Mouse (Mus musculus): ENCODE results near the gene Insr. TPM values are rescaled to one million over a fixed set of nuclear protein-coding genes. Genes with fewer than 3 reads are reported as not detected.

The Insr gene
- polyA plus RNA-seq, 1 experiment from 2014 or later = 39.4 TPM

GRCm38 (mm10) chr8:3284656-3285055 is 5.2 kb upstream of the Insr start:
- Histone ChIP-seq H3K4me3 (ENCODE audit: low read depth, low read length) (no peak overlapping the region), H3K4me1 (ENCODE audit: insufficient read depth) (peaks cover 5% of the 10 kb centered on the region; the same call in 1 of the 2 replicates), H3K36me3 (ENCODE audit: insufficient read depth) (no peaks in the 10 kb centered on the region), H3K27ac (ENCODE audit: low read depth) (no peak overlapping the region), H3K27me3 (ENCODE audit: insufficient read depth, low read length) (no peaks in the 10 kb centered on the region), H3K4me2 (no peak overlapping the region), H3K9ac (no peak overlapping the region), H3K9me3 (ENCODE audit: low read depth, low read length) (no peaks in the 10 kb centered on the region)
- no peak for TF ChIP-seq CTCF (IDR thresholded peaks at IDR 0.05; ENCODE audit: low read depth)
- 49% methylated on average over 4 of the region's 4 CpGs for WGBS
- ATAC-seq (ENCODE audit: insufficient read depth) (no peak), DNase-seq (no peak)

GRCm38 (mm10) chr8:3281296-3281695 is 1.9 kb upstream of the Insr start:
- ATAC-seq (ENCODE audit: insufficient read depth) = no peak
- no peak overlapping the region for H3K27ac ChIP-seq (ENCODE audit: low read depth)
- no peaks in the 10 kb centered on the region for H3K27me3 ChIP-seq (ENCODE audit: insufficient read depth, low read length)
- H3K9me3 ChIP-seq (ENCODE audit: low read depth, low read length) = no peaks in the 10 kb centered on the region
- no peak for DNase-seq
- H3K4me2 ChIP-seq = no peak overlapping the region
- no peak overlapping the region for H3K4me3 ChIP-seq (ENCODE audit: low read depth, low read length)
- TF ChIP-seq CTCF (IDR thresholded peaks at IDR 0.05; ENCODE audit: low read depth) = no peak
- peaks cover 5% of the 10 kb centered on the region; the same call in 1 of the 2 replicates for H3K4me1 ChIP-seq (ENCODE audit: insufficient read depth)
- WGBS = 84% methylated on average over 3 of the region's 3 CpGs
- H3K36me3 ChIP-seq (ENCODE audit: insufficient read depth) = no peaks in the 10 kb centered on the region
- no peak overlapping the region for H3K9ac ChIP-seq

- no peak for ATAC-seq (ENCODE audit: insufficient read depth)
- Histone ChIP-seq H3K4me2 (peak overlapping the region; percentile 75), H3K36me3 (ENCODE audit: insufficient read depth) (no peaks in the 10 kb centered on the region), H3K4me1 (ENCODE audit: insufficient read depth) (peaks cover 5% of the 10 kb centered on the region; the same call in 1 of the 2 replicates), H3K27me3 (ENCODE audit: insufficient read depth, low read length) (no peaks in the 10 kb centered on the region), H3K9me3 (ENCODE audit: low read depth, low read length) (no peaks in the 10 kb centered on the region), H3K9ac (no peak overlapping the region), H3K4me3 (ENCODE audit: low read depth, low read length) (peak overlapping the region; percentile 89; the same call in 1 of the 2 replicates), H3K27ac (ENCODE audit: low read depth) (no peak overlapping the region)
- DNase-seq = peak; percentile 39
- 30% methylated on average over 11 of the region's 11 CpGs for WGBS
- peak; percentile 24 for TF ChIP-seq CTCF (IDR thresholded peaks at IDR 0.05; ENCODE audit: low read depth)
Measured at GRCm38 (mm10) chr8:3280266-3280910, 971 bp upstream of the Insr start.

GRCm38 (mm10) chr8:3279721-3280077 is 282 bp upstream of the Insr start:
- Histone ChIP-seq H3K27me3 (ENCODE audit: insufficient read depth, low read length) (no peaks in the 10 kb centered on the region), H3K4me3 (ENCODE audit: low read depth, low read length) (peak overlapping the region; percentile 89), H3K9ac (peak overlapping the region; percentile 47), H3K9me3 (ENCODE audit: low read depth, low read length) (no peaks in the 10 kb centered on the region), H3K4me1 (ENCODE audit: insufficient read depth) (peaks cover 5% of the 10 kb centered on the region; the same call in 1 of the 2 replicates), H3K27ac (ENCODE audit: low read depth) (no peak overlapping the region), H3K36me3 (ENCODE audit: insufficient read depth) (no peaks in the 10 kb centered on the region), H3K4me2 (peak overlapping the region; percentile 75)
- under 1% methylated on average over 17 of the region's 18 CpGs for WGBS
- DNase-seq (no peak), ATAC-seq (ENCODE audit: insufficient read depth) (no peak)
- no peak for TF ChIP-seq CTCF (IDR thresholded peaks at IDR 0.05; ENCODE audit: low read depth)

GRCm38 (mm10) chr8:3278181-3278820 is 1.1 kb downstream of the Insr start:
- peaks cover 5% of the 10 kb centered on the region; the same call in 1 of the 2 replicates for H3K4me1 ChIP-seq (ENCODE audit: insufficient read depth)
- peak; percentile 40 for TF ChIP-seq CTCF (IDR thresholded peaks at IDR 0.05; ENCODE audit: low read depth)
- 15% methylated on average over 15 of the region's 15 CpGs for WGBS
- DNase-seq = peak; percentile 64
- no peaks in the 10 kb centered on the region for H3K27me3 ChIP-seq (ENCODE audit: insufficient read depth, low read length)
- H3K36me3 ChIP-seq (ENCODE audit: insufficient read depth) = peaks cover 6% of the 10 kb centered on the region; the same call in 1 of the 2 replicates
- H3K27ac ChIP-seq (ENCODE audit: low read depth) = peak overlapping the region; percentile 75; the same call in 1 of the 2 replicates
- ATAC-seq (ENCODE audit: insufficient read depth) = no peak
- no peaks in the 10 kb centered on the region for H3K9me3 ChIP-seq (ENCODE audit: low read depth, low read length)
- H3K9ac ChIP-seq = peak overlapping the region; percentile 91
- peak overlapping the region; percentile 75 for H3K4me2 ChIP-seq
- peak overlapping the region; percentile 89 for H3K4me3 ChIP-seq (ENCODE audit: low read depth, low read length)

GRCm38 (mm10) chr8:3277266-3277665 is 2.2 kb downstream of the Insr start:
- 0 out of 2 replicates have a peak overlapping the region, but pooled peaks have one; percentile 89 for H3K4me3 ChIP-seq (ENCODE audit: low read depth, low read length)
- TF ChIP-seq CTCF (IDR thresholded peaks at IDR 0.05; ENCODE audit: low read depth) = no peak
- no peak overlapping the region for H3K27ac ChIP-seq (ENCODE audit: low read depth)
- H3K4me2 ChIP-seq = peak overlapping the region; percentile 75; the same call in 1 of the 2 replicates
- no peaks in the 10 kb centered on the region for H3K9me3 ChIP-seq (ENCODE audit: low read depth, low read length)
- DNase-seq (no peak), ATAC-seq (ENCODE audit: insufficient read depth) (no peak)
- no peak overlapping the region for H3K9ac ChIP-seq
- H3K27me3 ChIP-seq (ENCODE audit: insufficient read depth, low read length) = no peaks in the 10 kb centered on the region
- peaks cover 5% of the 10 kb centered on the region; the same call in 1 of the 2 replicates for H3K4me1 ChIP-seq (ENCODE audit: insufficient read depth)
- peaks cover 6% of the 10 kb centered on the region; the same call in 1 of the 2 replicates for H3K36me3 ChIP-seq (ENCODE audit: insufficient read depth)
- WGBS = 90% methylated on average over 9 of the region's 9 CpGs

- Histone ChIP-seq H3K9me3 (ENCODE audit: low read depth, low read length) (no peaks in the 10 kb centered on the region), H3K27ac (ENCODE audit: low read depth) (no peak overlapping the region), H3K4me2 (no peak overlapping the region), H3K4me3 (ENCODE audit: low read depth, low read length) (no peak overlapping the region), H3K27me3 (ENCODE audit: insufficient read depth, low read length) (no peaks in the 10 kb centered on the region), H3K4me1 (ENCODE audit: insufficient read depth) (peaks cover 5% of the 10 kb centered on the region; the same call in 1 of the 2 replicates), H3K9ac (no peak overlapping the region), H3K36me3 (ENCODE audit: insufficient read depth) (peaks cover 6% of the 10 kb centered on the region; the same call in 1 of the 2 replicates)
- 95% methylated on average over 8 of the region's 8 CpGs for WGBS
- DNase-seq (no peak), ATAC-seq (ENCODE audit: insufficient read depth) (no peak)
- no peak for TF ChIP-seq CTCF (IDR thresholded peaks at IDR 0.05; ENCODE audit: low read depth)
Measured at GRCm38 (mm10) chr8:3276009-3276408, 3.4 kb downstream of the Insr start.

Data from lung, embryonic 14.5 days (tissue).